Mouse (Mus musculus) heart, embryonic 15.5 days (tissue): ENCODE measurements around the gene Gipc2. TPM values are rescaled to one million over a fixed set of nuclear protein-coding genes. Genes with fewer than 3 reads are reported as not detected.

Experiments
- ATAC-seq: fragments of 200-750 bp; cut with Nextera tagmentation; replicated peaks from 2 replicates; pipeline ENCODE4 v1.8.0; 2017; ENCODE audit warnings: low read depth, moderate TSS enrichment; ENCODE audit not compliant: insufficient number of reproducible peaks, insufficient read depth, low FRiP score
- H3K27ac ChIP-seq: fragments of 300-500 bp; sonication (generic); 2 replicates; pipeline ENCODE4 v1.5.1; 2015; ENCODE audit warnings: mild to moderate bottlenecking, inconsistent platforms
- H3K27me3 ChIP-seq: fragments of 300-500 bp; sonication (generic); 2 replicates; pipeline ENCODE4 v1.6.1; 2015; ENCODE audit warnings: inconsistent platforms
- H3K36me3 ChIP-seq: fragments of 300-500 bp; sonication (generic); 2 replicates; pipeline ENCODE4 v1.6.1; 2015; ENCODE audit warnings: mild to moderate bottlenecking, inconsistent platforms
- H3K4me1 ChIP-seq: fragments of 300-500 bp; sonication (generic); replicated peaks from 2 replicates; pipeline ENCODE4 v1.6.1; 2015; ENCODE audit warnings: inconsistent platforms
- H3K4me2 ChIP-seq: fragments of 300-500 bp; sonication (generic); 2 replicates; pipeline ENCODE4 v1.6.1; 2015; ENCODE audit warnings: inconsistent platforms, mild to moderate bottlenecking, moderate library complexity
- H3K4me3 ChIP-seq: fragments of 300-500 bp; sonication (generic); 2 replicates; pipeline ENCODE4 v1.5.1; 2015; ENCODE audit warnings: mild to moderate bottlenecking, inconsistent platforms
- H3K9ac ChIP-seq: fragments of 300-500 bp; sonication (generic); 2 replicates; pipeline ENCODE4 v1.6.1; 2015; ENCODE audit warnings: mild to moderate bottlenecking, inconsistent platforms
- H3K9me3 ChIP-seq: fragments of 300-500 bp; sonication (generic); replicated peaks from 2 replicates; pipeline ENCODE4 v1.6.1; 2016; ENCODE audit warnings: inconsistent platforms
- WGBS: fragments of 180-500 bp; shearing (Covaris S2); methylation state at CpG from one replicate; pipeline ENCODE4 v1.1.7; 2015; ENCODE audit warnings: mixed read lengths; 5-methylcytosine and 5-hydroxymethylcytosine counted together
- polyA plus RNA-seq: library from polyadenylated mRNA; unstranded; fragments of >200 nt; fragmentation: Nextera tagmentation; extraction: Ambion mirVana; gene quantifications from 2 replicates; pipeline ENCODE4 v1.2.1, GENCODE M21; 2015

The Gipc2 gene
- polyA plus RNA-seq, 1 experiment from 2014 or later, result 5.0 TPM

DNA sequence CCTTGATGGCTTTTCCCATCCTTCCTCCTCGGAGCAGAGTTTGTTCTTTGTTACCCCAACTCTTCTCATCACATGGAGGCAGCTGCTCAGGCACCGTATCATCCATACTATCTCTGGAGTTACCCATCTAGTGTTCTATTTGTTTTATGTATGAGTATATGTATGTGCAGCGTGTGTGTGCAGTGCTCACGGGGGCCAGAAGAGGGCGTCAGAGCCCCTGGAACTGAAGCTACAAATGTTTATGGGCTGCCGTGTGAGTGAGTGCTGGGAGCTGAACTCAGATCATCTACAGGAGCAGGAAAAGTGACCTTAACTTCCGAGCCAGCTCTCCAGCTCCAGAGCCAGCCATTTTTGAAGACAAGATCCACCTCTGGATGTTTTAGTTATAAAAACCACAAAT is 64.6 kb downstream of the Gipc2 start:
- H3K27me3 ChIP-seq, result no peaks in the 10 kb centered on the region
- no peak overlapping the region for H3K27ac ChIP-seq
- H3K4me3 ChIP-seq, result no peak overlapping the region
- no peak for ATAC-seq
- H3K9ac ChIP-seq, result no peak overlapping the region
- H3K4me1 ChIP-seq, result peaks cover 15% of the 10 kb centered on the region
- no peaks in the 10 kb centered on the region for H3K36me3 ChIP-seq
- H3K4me2 ChIP-seq, result no peak overlapping the region
- 89% methylated on average over 7 of the region's 7 CpGs for WGBS
- H3K9me3 ChIP-seq, result no peaks in the 10 kb centered on the region

DNA sequence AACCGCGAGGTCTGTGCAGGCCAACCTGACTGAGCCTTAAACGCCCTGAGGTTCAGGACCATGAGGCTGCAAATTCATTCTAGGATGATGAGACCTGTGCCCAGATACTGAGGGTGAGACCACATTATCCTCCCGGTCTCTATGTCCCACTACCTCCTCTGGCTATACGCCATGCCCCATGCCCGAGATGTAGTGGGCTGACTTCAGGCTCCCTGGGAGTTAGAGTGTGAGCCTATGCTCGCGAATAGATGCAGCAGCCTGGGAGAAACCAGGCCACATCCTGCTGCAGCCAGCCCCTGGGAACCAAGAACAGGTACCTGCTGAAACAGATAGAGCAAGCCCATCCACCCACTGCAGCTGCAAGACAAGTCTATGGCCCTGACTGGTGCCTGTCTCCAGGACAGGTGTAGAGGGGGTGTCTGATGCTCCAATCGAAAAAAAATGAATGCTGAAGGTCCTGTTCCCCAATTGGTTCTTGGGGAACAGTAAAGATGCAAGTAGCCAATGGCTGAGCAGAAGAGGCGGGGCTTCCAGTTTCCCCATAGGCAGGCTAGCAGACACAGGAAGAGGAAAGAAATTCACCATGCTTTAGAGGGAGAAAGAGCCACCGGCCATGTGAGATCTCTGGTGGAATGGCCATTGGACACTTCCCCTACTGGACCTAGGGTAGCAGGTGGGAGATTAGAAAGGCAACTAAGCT is 65.8 kb downstream of the Gipc2 start:
- ATAC-seq, result no peak
- Histone ChIP-seq H3K36me3 (no peaks in the 10 kb centered on the region), H3K9ac (no peak overlapping the region), H3K4me1 (peaks cover 4% of the 10 kb centered on the region), H3K9me3 (no peaks in the 10 kb centered on the region), H3K4me3 (no peak overlapping the region), H3K4me2 (no peak overlapping the region), H3K27ac (no peak overlapping the region), H3K27me3 (no peaks in the 10 kb centered on the region)
- WGBS, result 43% methylated on average over 11 of the region's 11 CpGs

DNA sequence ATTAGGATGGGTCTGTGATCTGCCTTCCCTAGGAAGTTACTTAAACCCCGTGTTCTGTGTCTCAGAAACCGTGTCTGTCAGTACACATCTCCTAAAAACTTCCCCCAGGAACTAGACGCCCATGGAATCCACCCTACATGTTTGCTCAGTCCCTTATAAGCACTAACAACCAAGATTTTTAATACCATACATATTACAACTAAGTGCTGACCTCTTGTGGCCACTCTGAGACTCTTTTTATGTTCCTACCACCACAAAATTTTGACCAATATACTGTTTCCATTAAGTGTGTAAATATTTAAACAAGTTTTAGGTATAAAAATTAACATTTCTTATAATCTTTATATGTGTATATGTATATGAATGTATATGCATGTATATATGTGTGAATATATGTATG is 71.0 kb downstream of the Gipc2 start:
- Histone ChIP-seq H3K4me2 (no peak overlapping the region), H3K9ac (no peak overlapping the region), H3K4me3 (no peak overlapping the region), H3K9me3 (no peaks in the 10 kb centered on the region), H3K27ac (no peak overlapping the region), H3K4me1 (no peaks in the 10 kb centered on the region), H3K36me3 (no peaks in the 10 kb centered on the region), H3K27me3 (no peaks in the 10 kb centered on the region)
- ATAC-seq, result no peak
- WGBS, result 4% methylated on average over 3 of the region's 3 CpGs

DNA sequence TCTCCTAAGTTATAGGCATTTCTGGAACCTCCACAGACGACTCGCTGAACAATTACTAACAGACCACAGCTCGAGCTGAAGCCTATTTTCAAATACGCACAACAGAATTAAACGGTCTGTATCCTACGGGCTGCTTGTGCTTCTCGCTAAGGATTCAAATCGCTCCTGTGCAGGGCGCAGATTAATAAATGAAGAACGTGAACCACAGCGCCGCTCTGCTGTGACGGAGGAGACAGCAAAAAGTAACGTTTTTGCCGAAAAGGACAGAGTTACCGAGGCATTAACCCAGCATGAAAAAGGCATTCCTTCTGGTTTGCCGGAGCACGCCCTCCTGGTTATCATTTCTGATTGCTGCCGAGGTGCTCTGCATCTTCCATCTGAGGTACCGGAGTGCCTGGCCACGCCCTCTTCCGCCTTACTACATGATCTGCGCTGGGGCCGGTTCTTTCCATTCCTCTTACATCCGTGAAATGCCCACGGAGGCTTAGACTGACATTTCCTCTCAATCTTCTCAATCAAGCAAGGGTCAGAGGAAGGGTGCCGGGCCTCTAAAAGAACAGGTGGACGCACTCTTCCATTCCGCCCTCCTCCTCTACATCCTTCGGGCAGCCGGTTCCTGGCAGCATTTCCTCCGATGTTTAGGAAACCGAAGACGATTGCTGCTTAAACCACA is 73.5 kb downstream of the Gipc2 start:
- peak overlapping the region; percentile 46 for H3K4me2 ChIP-seq
- H3K9ac ChIP-seq, result no peak overlapping the region
- H3K36me3 ChIP-seq, result no peaks in the 10 kb centered on the region
- no peak for ATAC-seq
- H3K4me1 ChIP-seq, result no peaks in the 10 kb centered on the region
- no peaks in the 10 kb centered on the region for H3K9me3 ChIP-seq
- no peak overlapping the region for H3K27ac ChIP-seq
- no peaks in the 10 kb centered on the region for H3K27me3 ChIP-seq
- 48% methylated on average over 34 of the region's 34 CpGs for WGBS
- H3K4me3 ChIP-seq, result peak overlapping the region; percentile 35

DNA sequence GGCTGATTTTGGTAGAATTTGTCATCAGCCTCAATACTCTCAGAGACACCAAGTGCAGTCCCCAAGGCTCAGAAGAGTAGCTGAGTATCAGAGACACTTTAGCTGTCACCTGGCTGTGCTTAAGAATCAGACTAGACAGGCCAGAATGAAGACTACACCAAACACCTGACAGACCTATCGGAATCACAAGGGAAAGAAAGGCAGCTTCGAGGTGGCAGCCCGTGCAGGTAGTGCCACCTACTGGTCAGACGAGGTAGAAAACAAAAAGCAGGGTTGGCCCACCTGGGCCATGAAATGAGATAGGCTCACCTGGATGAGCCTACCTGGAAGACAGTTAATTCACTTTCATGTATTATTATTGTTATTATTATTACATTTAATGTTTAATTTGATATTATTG is 76.9 kb downstream of the Gipc2 start:
- Histone ChIP-seq H3K4me3 (no peak overlapping the region), H3K27ac (no peak overlapping the region), H3K4me1 (no peaks in the 10 kb centered on the region), H3K36me3 (no peaks in the 10 kb centered on the region), H3K9ac (no peak overlapping the region), H3K27me3 (no peaks in the 10 kb centered on the region), H3K9me3 (no peaks in the 10 kb centered on the region), H3K4me2 (no peak overlapping the region)
- ATAC-seq, result no peak
- WGBS, result 4% methylated on average over 4 of the region's 4 CpGs

DNA sequence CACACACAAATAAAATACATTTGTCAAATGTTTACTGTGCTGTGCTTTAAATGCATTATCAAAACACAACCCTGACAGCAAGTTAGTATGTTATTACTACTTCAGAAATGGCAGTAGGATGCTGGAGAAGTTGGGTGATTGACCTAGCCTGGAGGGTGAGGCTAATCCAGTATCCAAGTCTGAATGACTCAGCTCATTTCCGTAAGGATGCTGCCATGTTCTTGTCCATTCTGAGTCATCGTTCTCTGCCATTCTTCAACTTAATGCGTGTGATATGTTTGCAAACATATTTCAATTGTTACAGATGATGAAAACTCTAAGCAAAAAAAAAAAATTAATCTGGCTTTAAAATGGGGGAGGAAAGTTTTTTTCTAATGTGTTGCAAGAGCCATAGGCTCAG is 84.6 kb downstream of the Gipc2 start:
- no peak overlapping the region for H3K9ac ChIP-seq
- no peak overlapping the region for H3K27ac ChIP-seq
- ATAC-seq, result no peak
- no peaks in the 10 kb centered on the region for H3K4me1 ChIP-seq
- no peaks in the 10 kb centered on the region for H3K9me3 ChIP-seq
- H3K4me3 ChIP-seq, result no peak overlapping the region
- 87% methylated on average over 3 of the region's 3 CpGs for WGBS
- no peaks in the 10 kb centered on the region for H3K27me3 ChIP-seq
- no peak overlapping the region for H3K4me2 ChIP-seq
- no peaks in the 10 kb centered on the region for H3K36me3 ChIP-seq

DNA sequence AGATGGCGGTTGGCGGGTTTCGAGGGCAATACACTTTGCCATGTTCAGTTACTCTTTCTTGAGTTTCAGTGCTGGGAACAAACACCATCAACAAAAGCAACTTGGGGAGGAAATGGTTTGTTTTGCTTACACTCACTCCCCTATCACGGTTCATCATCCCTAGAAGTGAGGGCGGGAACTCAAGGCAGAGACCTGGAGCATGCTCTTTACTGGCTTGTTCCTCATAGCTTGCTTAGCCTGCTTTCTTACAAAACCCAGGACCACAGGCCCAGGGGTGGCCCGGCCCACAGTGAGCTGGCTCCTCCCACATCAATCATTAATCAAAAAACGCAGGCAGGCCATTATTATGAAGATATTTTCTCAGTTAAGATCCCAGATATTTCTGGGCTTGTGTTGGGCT is 89.9 kb downstream of the Gipc2 start:
- Histone ChIP-seq H3K9me3 (no peaks in the 10 kb centered on the region), H3K36me3 (no peaks in the 10 kb centered on the region), H3K4me3 (no peak overlapping the region), H3K9ac (no peak overlapping the region), H3K4me1 (no peaks in the 10 kb centered on the region), H3K4me2 (no peak overlapping the region), H3K27ac (no peak overlapping the region), H3K27me3 (no peaks in the 10 kb centered on the region)
- ATAC-seq, result no peak
- WGBS, result 72% methylated on average over 7 of the region's 7 CpGs

DNA sequence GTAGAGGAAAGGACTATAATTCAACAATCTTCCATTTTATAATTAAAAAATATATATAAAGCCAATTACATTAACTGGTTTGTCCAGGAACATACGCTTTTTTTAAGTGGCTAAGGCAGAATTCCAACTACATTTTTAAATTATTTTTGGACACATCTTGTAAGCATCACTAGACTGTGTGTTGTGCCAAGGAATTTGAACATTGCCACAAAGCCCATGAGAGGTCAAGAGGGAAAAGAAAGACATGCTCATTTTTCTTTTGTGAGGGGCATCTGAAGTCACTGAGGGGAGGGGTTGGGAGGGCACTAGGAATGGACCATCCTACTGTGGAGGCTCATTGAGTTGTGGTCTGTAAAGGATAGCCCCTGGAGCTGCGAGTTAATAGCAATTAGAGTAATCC is 97.0 kb downstream of the Gipc2 start:
- ATAC-seq, result no peak
- H3K36me3 ChIP-seq, result no peaks in the 10 kb centered on the region
- no peak overlapping the region for H3K9ac ChIP-seq
- WGBS, result 69% methylated on average over 2 of the region's 2 CpGs
- no peak overlapping the region for H3K4me3 ChIP-seq
- H3K4me1 ChIP-seq, result peaks cover 7% of the 10 kb centered on the region
- H3K27me3 ChIP-seq, result peaks cover 15% of the 10 kb centered on the region
- H3K27ac ChIP-seq, result no peak overlapping the region
- no peak overlapping the region for H3K4me2 ChIP-seq
- H3K9me3 ChIP-seq, result no peaks in the 10 kb centered on the region

DNA sequence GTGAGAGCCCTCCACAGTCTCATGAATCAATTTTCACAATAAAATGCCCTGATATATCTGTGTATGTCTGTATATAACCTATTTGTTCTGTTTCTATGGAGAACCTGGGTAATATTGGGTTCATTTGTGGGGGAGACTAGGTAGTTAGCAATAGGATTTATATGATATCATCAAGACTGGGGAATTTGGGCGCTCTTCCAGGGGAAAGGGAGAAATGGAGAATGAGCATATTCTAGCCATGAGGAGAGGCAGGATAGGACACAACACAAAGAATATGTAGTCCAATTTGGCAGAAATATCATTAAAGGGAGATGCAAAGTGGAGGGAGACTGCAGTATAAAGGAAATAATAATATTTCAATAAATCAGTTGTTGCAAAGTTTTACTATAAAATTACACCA is 97.7 kb downstream of the Gipc2 start:
- no peak overlapping the region for H3K4me2 ChIP-seq
- no peak overlapping the region for H3K4me3 ChIP-seq
- ATAC-seq, result no peak
- H3K36me3 ChIP-seq, result no peaks in the 10 kb centered on the region
- no peak overlapping the region for H3K9ac ChIP-seq
- H3K9me3 ChIP-seq, result no peaks in the 10 kb centered on the region
- 73% methylated on average over 1 of the region's 1 CpGs for WGBS
- peaks cover 7% of the 10 kb centered on the region for H3K4me1 ChIP-seq
- no peak overlapping the region for H3K27ac ChIP-seq
- H3K27me3 ChIP-seq, result peaks cover 15% of the 10 kb centered on the region

DNA sequence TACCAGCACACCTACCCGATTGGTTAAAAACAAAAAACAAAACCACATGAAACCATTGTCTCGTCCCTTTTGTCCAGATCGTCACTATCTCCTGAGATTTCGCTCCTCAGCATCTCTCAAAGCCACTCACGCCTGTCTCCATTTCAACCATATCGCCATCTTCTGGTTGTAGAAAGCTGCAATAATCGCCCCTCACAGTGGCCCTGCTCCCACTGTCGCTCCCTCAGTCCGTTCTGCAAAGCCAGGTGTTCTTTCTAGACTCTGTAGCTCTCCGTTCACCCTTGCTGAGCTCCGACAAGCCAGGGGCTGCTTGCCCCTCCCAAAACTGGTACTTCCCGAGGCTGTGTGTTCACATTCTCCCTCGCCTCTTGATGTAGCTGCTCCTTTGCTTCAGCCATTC is 99.3 kb downstream of the Gipc2 start:
- no peak for ATAC-seq

DNA sequence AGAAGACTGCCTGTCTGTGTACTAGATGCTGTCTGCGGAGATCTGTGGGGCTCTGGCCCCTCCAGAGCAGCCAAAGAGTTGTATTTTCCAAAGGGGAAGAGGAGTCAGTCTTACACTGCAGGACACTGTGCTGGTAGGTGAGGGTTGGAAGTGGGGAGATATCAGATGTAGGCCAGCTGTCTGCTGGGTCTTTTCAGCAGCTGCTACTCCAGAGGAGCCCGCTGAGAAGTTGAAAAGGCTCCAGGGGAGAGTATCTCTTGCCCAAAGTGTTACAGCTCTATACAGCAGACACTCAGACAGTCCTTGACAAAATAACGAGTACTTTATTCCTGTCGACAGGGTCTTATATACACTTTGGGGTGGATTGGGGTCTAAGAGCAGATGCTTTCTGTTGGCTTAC is 100.2 kb downstream of the Gipc2 start:
- Histone ChIP-seq H3K9ac (no peak overlapping the region), H3K4me2 (no peak overlapping the region), H3K4me1 (peaks cover 7% of the 10 kb centered on the region), H3K27me3 (peaks cover 15% of the 10 kb centered on the region), H3K27ac (no peak overlapping the region), H3K4me3 (no peak overlapping the region), H3K9me3 (no peaks in the 10 kb centered on the region), H3K36me3 (no peaks in the 10 kb centered on the region)
- no peak for ATAC-seq
- WGBS, result 56% methylated on average over 4 of the region's 4 CpGs

More for the DNA sequence above, 99.3 kb downstream of the Gipc2 start:
- H3K27me3 ChIP-seq, result peaks cover 15% of the 10 kb centered on the region
- H3K36me3 ChIP-seq, result no peaks in the 10 kb centered on the region
- peak overlapping the region; percentile 60 for H3K4me2 ChIP-seq
- H3K27ac ChIP-seq, result no peak overlapping the region
- WGBS, result 20% methylated on average over 13 of the region's 13 CpGs
- no peaks in the 10 kb centered on the region for H3K9me3 ChIP-seq
- peak overlapping the region; percentile 37 for H3K4me3 ChIP-seq
- H3K9ac ChIP-seq, result peak overlapping the region; percentile 25; the same call in 1 of the 2 replicates
- peaks cover 7% of the 10 kb centered on the region for H3K4me1 ChIP-seq

DNA sequence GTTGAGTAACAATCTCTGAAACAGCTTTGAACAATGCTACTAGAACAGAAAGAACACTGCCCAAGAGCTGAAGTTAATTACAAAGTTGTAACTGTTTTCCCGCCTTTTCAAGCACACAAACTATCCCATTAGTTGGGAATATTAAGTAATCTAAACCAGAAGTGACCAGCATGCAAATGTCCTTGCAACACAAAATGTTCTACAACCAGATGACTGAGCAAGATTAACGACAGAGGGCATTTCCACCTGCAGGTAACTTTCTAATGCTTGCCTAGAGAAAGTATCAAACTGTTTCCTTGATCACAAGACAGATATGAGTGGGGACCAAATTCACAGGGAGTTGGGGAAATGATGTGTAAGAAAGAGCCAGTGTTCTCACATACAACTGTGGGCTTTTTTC is 101.9 kb downstream of the Gipc2 start:
- WGBS, result 81% methylated on average over 2 of the region's 2 CpGs
- ATAC-seq, result no peak
- H3K27me3 ChIP-seq, result peaks cover 15% of the 10 kb centered on the region

More for the DNA sequence above, 101.9 kb downstream of the Gipc2 start:
- no peak overlapping the region for H3K9ac ChIP-seq
- no peaks in the 10 kb centered on the region for H3K36me3 ChIP-seq
- H3K4me2 ChIP-seq, result no peak overlapping the region
- H3K9me3 ChIP-seq, result no peaks in the 10 kb centered on the region
- H3K4me3 ChIP-seq, result no peak overlapping the region
- H3K4me1 ChIP-seq, result peaks cover 7% of the 10 kb centered on the region
- H3K27ac ChIP-seq, result no peak overlapping the region
